Mouse (Mus musculus) right cerebral cortex, postnatal 10 days (tissue): ENCODE results near the gene Nlrp2.

ENCODE experiments used
- DNase-seq, 2 experiments: peaks; one replicate each; pipeline ENCODE4 v3.0.0; 2021; ENCODE audit warnings: low spot score in 2 of 2

Nlrp2 gene

GRCm38 (mm10) chr7:5350935-5351334 lies at the start of gene Nlrp2:
Gene Nlrp2, minus strand, starts transcription at chr7:5351035.
- DNase-seq = no peak

DNA sequence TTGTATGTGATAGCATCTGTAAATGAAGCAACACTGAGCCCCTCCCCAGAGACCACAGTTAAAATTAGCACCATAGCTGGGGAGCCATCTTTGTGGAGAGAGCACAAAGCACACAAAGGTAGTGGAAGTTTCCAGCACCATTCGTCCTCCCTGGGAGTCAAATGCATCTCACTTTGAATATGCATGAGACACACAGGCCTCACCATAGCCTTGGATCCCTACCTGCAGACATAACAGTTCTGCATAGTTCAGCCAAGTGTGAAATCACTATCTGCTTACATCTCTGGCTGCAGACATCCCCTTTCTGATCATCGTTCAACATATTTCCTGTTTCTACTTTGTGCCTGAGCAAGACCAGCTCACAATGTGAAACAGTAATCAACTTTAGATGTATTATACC lies 15.9 kb upstream of the Nlrp2 start:
- DNase-seq = no peak

DNA sequence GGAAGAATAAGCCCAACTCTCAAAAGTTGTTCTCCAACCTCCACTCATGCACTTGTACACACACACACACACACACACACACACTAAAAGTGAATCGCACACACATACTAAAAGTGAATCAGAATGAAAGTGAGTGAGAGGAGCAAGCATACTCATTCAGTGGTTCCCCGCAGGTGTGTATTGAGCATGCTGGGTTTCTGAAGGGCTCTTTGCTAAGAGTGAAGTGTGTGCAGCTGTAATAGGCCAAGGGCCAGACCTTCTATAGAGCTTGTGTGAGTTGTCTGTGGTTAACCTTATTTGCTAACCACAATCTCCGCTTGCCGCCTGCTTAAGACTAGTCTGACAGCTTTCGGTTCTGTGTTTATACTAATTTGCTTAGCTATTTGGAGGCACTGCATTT lies 12.8 kb upstream of the Nlrp2 start:
- no peak for DNase-seq

DNA sequence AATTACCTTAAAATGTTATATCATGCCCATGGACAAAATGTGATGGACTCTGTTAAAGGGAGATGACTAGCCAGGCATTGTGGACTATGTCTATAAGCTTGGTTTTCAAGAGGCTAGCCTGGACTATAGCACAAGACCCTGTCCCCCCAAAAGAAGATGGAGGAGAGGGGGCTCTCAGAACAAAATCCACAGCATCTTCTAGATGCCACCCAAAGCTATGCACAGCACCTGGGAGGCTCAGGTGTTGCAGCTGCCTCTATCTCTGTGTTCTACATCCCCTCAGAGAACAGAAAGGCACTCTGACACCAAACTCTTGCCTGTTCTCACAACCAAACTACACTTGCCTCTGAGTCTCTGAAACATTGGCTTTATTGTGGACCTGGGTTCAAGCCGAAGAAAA lies 598 bp downstream of the Nlrp2 start, which contains the start of gene Gm5065:
Gene Gm5065 (plus strand): TSS at position 301 of the 400 bp plus-strand sequence.
- no peak for DNase-seq

DNA sequence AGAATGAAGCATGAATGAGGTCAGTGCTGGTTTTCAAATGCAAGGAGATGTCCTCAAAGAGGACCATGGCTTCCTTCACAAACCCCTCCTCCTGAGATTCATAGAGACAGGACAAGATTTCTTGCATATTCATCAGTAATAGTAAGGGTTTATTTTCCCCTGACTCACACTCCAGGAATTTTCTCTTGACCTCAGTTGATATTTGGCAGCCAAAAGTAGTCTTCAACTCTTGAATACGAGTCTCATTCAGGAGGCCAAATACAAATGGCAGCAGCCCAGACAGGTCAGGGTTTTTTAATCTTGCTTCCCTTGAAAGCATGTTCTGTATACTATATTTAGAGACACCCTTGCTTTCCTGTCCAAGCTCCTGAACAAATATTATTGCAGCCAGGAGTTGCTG lies 23.3 kb downstream of the Nlrp2 start:
- no peak for DNase-seq

DNA sequence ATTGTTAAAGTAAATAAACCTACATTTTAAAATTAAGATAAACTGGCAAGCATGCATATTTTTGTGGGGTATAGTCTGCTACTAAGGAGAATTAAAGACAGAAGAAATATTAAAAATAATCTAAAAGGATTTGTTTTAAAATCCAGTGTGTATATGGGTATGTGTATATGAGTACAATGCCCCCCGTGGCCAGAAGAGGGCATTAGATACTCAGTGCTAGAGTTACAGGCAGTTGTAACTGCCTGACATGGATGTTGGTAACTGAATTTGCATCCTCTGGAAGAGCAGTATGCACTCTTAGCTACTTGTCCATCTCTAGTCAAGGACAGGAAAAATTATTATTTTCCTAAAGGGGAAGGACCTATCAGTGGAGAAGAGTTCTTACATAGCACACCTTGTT lies 62.6 kb downstream of the Nlrp2 start:
- no peak for DNase-seq

- no peak for DNase-seq
Observed at GRCm38 (mm10) chr7:5263051-5263450, 87.8 kb downstream of the Nlrp2 start.
